Mouse (Mus musculus) B cell, adult 67 days (primary cell): ENCODE data around the gene Hectd2. TPM values are rescaled to one million over a fixed set of nuclear protein-coding genes. Genes with fewer than 3 reads are reported as not detected.

ENCODE experiments used
- total RNA-seq, 2 experiments: library from RNA; stranded (reverse); gene quantifications; 4 replicates each; pipeline ENCODE4 v1.2.4; 2023

The Hectd2 gene
- total RNA-seq, result not detected

GRCm38 (mm10) chr19:36554046-36554784 is at the start of gene Hectd2:
TSS of gene Hectd2 (plus strand) at chr19:36554639.

Other genes starting within 250 kb of the Hectd2 start
- gene Pcgf5, start 206.3 kb upstream of the Hectd2 start, total RNA-seq, result 10 to 100 TPM; 22.1 to 25.7 TPM
- not detected for gene Ppp1r3c, start 182.0 kb downstream of the Hectd2 start, total RNA-seq